Mouse (Mus musculus): ENCODE measurements around the gene Arpc4. TPM values are rescaled to one million over a fixed set of nuclear protein-coding genes. Genes with fewer than 3 reads are reported as not detected.

Arpc4 gene
- polyA plus RNA-seq, 1 experiment from 2014 or later = 440 TPM

GRCm38 (mm10) chr6:113353696-113354095 lies 24.2 kb upstream of the Arpc4 start:
- no peak overlapping the region for H3K27ac ChIP-seq (ENCODE audit: low read depth, low read length)
- WGBS = 75% methylated on average over 3 of the region's 3 CpGs

GRCm38 (mm10) chr6:113361476-113361875 lies 16.4 kb upstream of the Arpc4 start:
- Histone ChIP-seq H3K36me3 (ENCODE audit: control insufficient read depth, insufficient read depth, low read length) (no peaks in the 10 kb centered on the region), H3K4me2 (ENCODE audit: low read length) (no peak overlapping the region), H3K4me3 (ENCODE audit: low read length) (no peak overlapping the region), H3K4me1 (ENCODE audit: control insufficient read depth, insufficient read depth, low read depth, low read length) (no peaks in the 10 kb centered on the region), H3K9ac (ENCODE audit: low read depth, low read length) (no peak overlapping the region), H3K9me3 (ENCODE audit: control insufficient read depth, low read length) (no peaks in the 10 kb centered on the region), H3K27me3 (replicated peaks; ENCODE audit: control insufficient read depth, insufficient read depth, low read length) (no peaks in the 10 kb centered on the region), H3K27ac (ENCODE audit: low read depth, low read length) (no peak overlapping the region)
- 79% methylated on average over 4 of the region's 4 CpGs for WGBS
- no peak for ATAC-seq

More at GRCm38 (mm10) chr6:113353696-113354095, 24.2 kb upstream of the Arpc4 start:
- Histone ChIP-seq H3K36me3 (ENCODE audit: control insufficient read depth, insufficient read depth, low read length) (no peaks in the 10 kb centered on the region), H3K4me3 (ENCODE audit: low read length) (no peak overlapping the region), H3K9me3 (ENCODE audit: control insufficient read depth, low read length) (no peaks in the 10 kb centered on the region), H3K4me2 (ENCODE audit: low read length) (no peak overlapping the region), H3K27me3 (replicated peaks; ENCODE audit: control insufficient read depth, insufficient read depth, low read length) (no peaks in the 10 kb centered on the region), H3K4me1 (ENCODE audit: control insufficient read depth, insufficient read depth, low read depth, low read length) (no peaks in the 10 kb centered on the region), H3K9ac (ENCODE audit: low read depth, low read length) (no peak overlapping the region)
- no peak for ATAC-seq

DNA sequence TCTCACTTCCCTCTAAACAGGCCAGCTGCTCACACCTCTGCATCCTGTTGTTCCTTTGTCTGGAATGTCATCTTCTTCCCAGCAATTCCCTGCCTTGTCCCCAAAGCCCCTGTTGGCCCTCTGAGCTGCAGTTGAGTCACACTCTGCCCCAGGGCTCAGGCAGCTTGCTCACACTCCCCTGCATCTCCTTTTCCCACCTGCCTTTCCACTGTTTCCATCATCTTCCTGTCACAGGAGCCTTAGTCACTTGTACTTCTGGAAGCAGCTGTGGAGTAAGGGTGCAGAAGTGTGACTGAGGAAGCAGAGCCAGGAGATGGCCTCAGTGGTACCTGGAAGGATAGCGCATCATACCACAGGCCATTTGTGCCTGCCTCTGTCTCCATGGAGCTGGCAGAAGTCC lies 15.7 kb upstream of the Arpc4 start:
- H3K4me2 ChIP-seq (ENCODE audit: low read length) = no peak overlapping the region
- no peaks in the 10 kb centered on the region; the same call in 1 of the 2 replicates for H3K36me3 ChIP-seq (ENCODE audit: control insufficient read depth, insufficient read depth, low read length)
- no peak for ATAC-seq
- H3K27ac ChIP-seq (ENCODE audit: low read depth, low read length) = no peak overlapping the region
- H3K9ac ChIP-seq (ENCODE audit: low read depth, low read length) = no peak overlapping the region
- H3K4me1 ChIP-seq (ENCODE audit: control insufficient read depth, insufficient read depth, low read depth, low read length) = no peaks in the 10 kb centered on the region
- H3K9me3 ChIP-seq (ENCODE audit: control insufficient read depth, low read length) = no peaks in the 10 kb centered on the region
- H3K27me3 ChIP-seq (replicated peaks; ENCODE audit: control insufficient read depth, insufficient read depth, low read length) = no peaks in the 10 kb centered on the region
- H3K4me3 ChIP-seq (ENCODE audit: low read length) = no peak overlapping the region
- 100% methylated on average over 1 of the region's 1 CpGs for WGBS

DNA sequence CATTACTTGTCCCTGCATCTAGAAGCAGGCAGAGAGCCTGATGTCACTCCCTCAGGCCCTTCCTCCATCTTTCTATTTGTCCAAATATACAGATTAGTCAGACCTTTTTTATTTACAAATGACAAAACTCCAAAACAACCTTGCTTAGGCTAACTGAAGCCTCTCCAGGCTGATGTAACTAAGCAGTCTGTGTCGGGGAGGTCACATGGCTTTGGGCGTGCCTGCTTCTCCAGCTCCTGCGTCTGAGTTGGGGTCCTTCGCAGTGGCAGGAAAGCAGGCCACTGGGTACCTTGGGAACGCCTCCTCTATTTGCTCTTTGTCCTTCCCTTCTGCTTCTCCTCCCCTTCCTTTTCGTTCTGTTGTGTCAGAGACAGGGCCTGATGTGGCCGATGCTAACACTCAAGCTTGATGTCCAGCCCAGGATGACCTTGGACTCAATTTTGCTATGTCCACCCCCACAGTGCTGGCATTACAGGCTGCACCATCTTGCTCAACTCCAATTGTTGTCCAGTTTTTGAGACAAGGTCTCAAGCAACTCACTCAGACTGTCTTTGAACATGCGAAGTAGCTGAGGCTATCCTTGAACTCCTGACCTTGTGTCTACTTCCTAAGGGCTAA lies 13.3 kb upstream of the Arpc4 start:
- H3K9ac ChIP-seq (ENCODE audit: low read depth, low read length) = no peak overlapping the region
- no peaks in the 10 kb centered on the region for H3K9me3 ChIP-seq (ENCODE audit: control insufficient read depth, low read length)
- no peak overlapping the region for H3K4me3 ChIP-seq (ENCODE audit: low read length)
- no peak overlapping the region for H3K27ac ChIP-seq (ENCODE audit: low read depth, low read length)
- H3K27me3 ChIP-seq (replicated peaks; ENCODE audit: control insufficient read depth, insufficient read depth, low read length) = no peaks in the 10 kb centered on the region
- WGBS = 63% methylated on average over 8 of the region's 8 CpGs
- peaks cover 10% of the 10 kb centered on the region for H3K36me3 ChIP-seq (ENCODE audit: control insufficient read depth, insufficient read depth, low read length)
- ATAC-seq = no peak
- no peaks in the 10 kb centered on the region for H3K4me1 ChIP-seq (ENCODE audit: control insufficient read depth, insufficient read depth, low read depth, low read length)
- H3K4me2 ChIP-seq (ENCODE audit: low read length) = no peak overlapping the region

GRCm38 (mm10) chr6:113366639-113367038 lies 11.3 kb upstream of the Arpc4 start:
- Histone ChIP-seq H3K4me2 (ENCODE audit: low read length) (no peak overlapping the region), H3K4me1 (ENCODE audit: control insufficient read depth, insufficient read depth, low read depth, low read length) (no peaks in the 10 kb centered on the region), H3K27me3 (replicated peaks; ENCODE audit: control insufficient read depth, insufficient read depth, low read length) (no peaks in the 10 kb centered on the region), H3K36me3 (ENCODE audit: control insufficient read depth, insufficient read depth, low read length) (peaks cover 28% of the 10 kb centered on the region), H3K9me3 (ENCODE audit: control insufficient read depth, low read length) (no peaks in the 10 kb centered on the region), H3K9ac (ENCODE audit: low read depth, low read length) (no peak overlapping the region), H3K4me3 (ENCODE audit: low read length) (no peak overlapping the region), H3K27ac (ENCODE audit: low read depth, low read length) (no peak overlapping the region)
- WGBS = 90% methylated on average over 6 of the region's 6 CpGs
- ATAC-seq = no peak

DNA sequence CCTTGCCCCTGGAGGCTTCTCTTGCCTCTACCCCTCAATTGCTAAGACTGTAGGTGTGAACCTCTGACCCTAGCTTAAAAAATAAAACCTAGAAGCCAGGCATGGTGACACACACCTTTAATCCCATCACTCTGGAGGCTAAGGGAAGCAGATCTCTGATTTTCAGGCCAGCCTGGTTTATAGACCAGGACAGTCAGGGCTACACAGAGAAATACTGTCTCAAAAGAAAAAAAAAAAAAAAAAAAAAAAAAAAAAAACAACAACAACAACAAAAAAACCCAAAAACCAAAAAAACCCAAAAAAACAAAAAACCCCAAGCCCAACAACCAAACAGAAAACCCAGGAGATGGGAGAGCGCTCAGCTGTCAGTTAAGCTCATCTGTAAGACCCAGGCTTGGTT lies 10.3 kb upstream of the Arpc4 start:
- WGBS = 100% methylated on average over 1 of the region's 1 CpGs
- Histone ChIP-seq H3K9ac (ENCODE audit: low read depth, low read length) (no peak overlapping the region), H3K4me1 (ENCODE audit: control insufficient read depth, insufficient read depth, low read depth, low read length) (no peaks in the 10 kb centered on the region), H3K36me3 (ENCODE audit: control insufficient read depth, insufficient read depth, low read length) (peaks cover 32% of the 10 kb centered on the region), H3K9me3 (ENCODE audit: control insufficient read depth, low read length) (no peaks in the 10 kb centered on the region), H3K27ac (ENCODE audit: low read depth, low read length) (no peak overlapping the region), H3K4me2 (ENCODE audit: low read length) (no peak overlapping the region), H3K4me3 (ENCODE audit: low read length) (no peak overlapping the region), H3K27me3 (replicated peaks; ENCODE audit: control insufficient read depth, insufficient read depth, low read length) (no peaks in the 10 kb centered on the region)
- no peak for ATAC-seq

DNA sequence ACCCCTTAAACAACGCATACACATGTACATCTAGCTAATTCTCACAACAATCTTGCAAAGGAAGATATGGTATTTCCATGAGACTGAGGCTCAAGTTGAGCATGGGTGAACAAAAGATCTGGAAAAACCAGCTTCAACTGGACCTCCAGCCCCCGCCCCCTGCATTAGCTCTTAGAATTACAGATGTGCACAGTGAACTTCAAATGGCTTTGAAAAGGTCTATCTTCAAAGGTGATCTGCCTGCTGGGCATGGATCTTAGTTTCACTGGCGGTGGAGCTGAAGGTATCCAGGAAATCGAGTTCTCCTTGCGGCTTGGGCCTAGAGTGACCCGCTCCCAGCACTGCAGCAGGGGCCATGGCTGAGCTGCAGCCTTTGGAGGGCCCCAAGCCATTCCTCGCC lies 9.8 kb upstream of the Arpc4 start:
- Histone ChIP-seq H3K4me3 (ENCODE audit: low read length) (no peak overlapping the region), H3K36me3 (ENCODE audit: control insufficient read depth, insufficient read depth, low read length) (peaks cover 34% of the 10 kb centered on the region), H3K27me3 (replicated peaks; ENCODE audit: control insufficient read depth, insufficient read depth, low read length) (no peaks in the 10 kb centered on the region), H3K9ac (ENCODE audit: low read depth, low read length) (no peak overlapping the region), H3K4me2 (ENCODE audit: low read length) (no peak overlapping the region), H3K4me1 (ENCODE audit: control insufficient read depth, insufficient read depth, low read depth, low read length) (no peaks in the 10 kb centered on the region), H3K9me3 (ENCODE audit: control insufficient read depth, low read length) (no peaks in the 10 kb centered on the region), H3K27ac (ENCODE audit: low read depth, low read length) (no peak overlapping the region)
- WGBS = 91% methylated on average over 7 of the region's 7 CpGs
- peak; percentile 41; the same call in 1 of the 2 replicates for ATAC-seq

DNA sequence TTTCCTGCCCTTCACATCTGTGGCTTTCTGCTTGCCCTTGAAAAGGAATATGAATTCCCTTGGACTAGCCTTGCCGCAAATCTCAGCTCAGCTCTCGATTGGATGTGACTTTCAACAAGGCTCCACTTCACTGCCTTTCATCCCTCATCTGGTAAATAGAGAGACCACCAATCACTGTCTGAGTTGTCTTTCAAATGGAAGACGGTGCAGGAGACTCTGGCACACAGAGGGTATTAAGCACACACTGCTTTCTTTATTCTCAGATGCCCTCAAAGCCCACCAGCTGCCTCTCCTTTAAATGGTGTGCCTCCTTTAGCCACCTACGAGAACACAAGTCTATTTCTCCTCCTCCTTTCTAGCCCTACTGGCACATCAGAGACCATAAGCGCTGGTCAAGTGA lies 9.3 kb upstream of the Arpc4 start:
- peak; percentile 80 for ATAC-seq
- no peak overlapping the region for H3K4me3 ChIP-seq (ENCODE audit: low read length)
- no peak overlapping the region for H3K9ac ChIP-seq (ENCODE audit: low read depth, low read length)
- H3K9me3 ChIP-seq (ENCODE audit: control insufficient read depth, low read length) = no peaks in the 10 kb centered on the region
- WGBS = 73% methylated on average over 5 of the region's 5 CpGs
- H3K27me3 ChIP-seq (replicated peaks; ENCODE audit: control insufficient read depth, insufficient read depth, low read length) = no peaks in the 10 kb centered on the region
- H3K27ac ChIP-seq (ENCODE audit: low read depth, low read length) = no peak overlapping the region
- no peak overlapping the region for H3K4me2 ChIP-seq (ENCODE audit: low read length)
- H3K4me1 ChIP-seq (ENCODE audit: control insufficient read depth, insufficient read depth, low read depth, low read length) = no peaks in the 10 kb centered on the region
- peaks cover 37% of the 10 kb centered on the region for H3K36me3 ChIP-seq (ENCODE audit: control insufficient read depth, insufficient read depth, low read length)

- Histone ChIP-seq H3K27ac (ENCODE audit: low read depth, low read length) (no peak overlapping the region), H3K36me3 (ENCODE audit: control insufficient read depth, insufficient read depth, low read length) (peaks cover 49% of the 10 kb centered on the region), H3K27me3 (replicated peaks; ENCODE audit: control insufficient read depth, insufficient read depth, low read length) (no peaks in the 10 kb centered on the region), H3K9me3 (ENCODE audit: control insufficient read depth, low read length) (no peaks in the 10 kb centered on the region), H3K4me1 (ENCODE audit: control insufficient read depth, insufficient read depth, low read depth, low read length) (no peaks in the 10 kb centered on the region), H3K4me3 (ENCODE audit: low read length) (no peak overlapping the region), H3K4me2 (ENCODE audit: low read length) (no peak overlapping the region), H3K9ac (ENCODE audit: low read depth, low read length) (no peak overlapping the region)
- ATAC-seq = no peak
- 93% methylated on average over 20 of the region's 20 CpGs for WGBS
Observed at GRCm38 (mm10) chr6:113370194-113370929, 7.6 kb upstream of the Arpc4 start.

All from hindbrain, embryonic 16.5 days (tissue).